Mouse (Mus musculus) CH12.LX (cell line): Measurements from ENCODE around the gene Epb41.

Source experiments
- CTCF ChIP-seq, 2 experiments: IDR thresholded peaks in 1 of 2; conservative IDR thresholded peaks in 1 of 2; 2 replicates each; pipeline ENCODE4 v1.5.1; 2011 to 2012; ENCODE audit warnings: low read depth in 2 of 2, low read length in 2 of 2, improper control_type of control experiment in 1 of 2, inconsistent platforms in 1 of 2, mild to moderate bottlenecking in 1 of 2, moderate library complexity in 1 of 2
- E2F4 ChIP-seq: IDR thresholded peaks from 2 replicates; pipeline ENCODE4 v1.6.1; 2011; ENCODE audit warnings: low read depth, low read length, improper control_type of control experiment; ENCODE audit not compliant: insufficient replicate concordance
- EP300 ChIP-seq: IDR thresholded peaks from 2 replicates; pipeline ENCODE4 v1.6.1; 2011; ENCODE audit warnings: low read length, improper control_type of control experiment
- HCFC1 ChIP-seq: IDR thresholded peaks from 2 replicates; pipeline ENCODE4 v1.6.1; 2012; ENCODE audit warnings: low read depth, mild to moderate bottlenecking, inconsistent platforms, low read length, improper control_type of control experiment
- MAFK ChIP-seq: IDR thresholded peaks from 2 replicates; pipeline ENCODE4 v1.6.1; 2011; ENCODE audit warnings: low read length, improper control_type of control experiment; ENCODE audit not compliant: insufficient replicate concordance
- POLR2A ChIP-seq: IDR thresholded peaks from 2 replicates; pipeline ENCODE4 v1.6.1; 2011; ENCODE audit warnings: low read depth, mild to moderate bottlenecking, improper control_type of control experiment, low read length

DNA sequence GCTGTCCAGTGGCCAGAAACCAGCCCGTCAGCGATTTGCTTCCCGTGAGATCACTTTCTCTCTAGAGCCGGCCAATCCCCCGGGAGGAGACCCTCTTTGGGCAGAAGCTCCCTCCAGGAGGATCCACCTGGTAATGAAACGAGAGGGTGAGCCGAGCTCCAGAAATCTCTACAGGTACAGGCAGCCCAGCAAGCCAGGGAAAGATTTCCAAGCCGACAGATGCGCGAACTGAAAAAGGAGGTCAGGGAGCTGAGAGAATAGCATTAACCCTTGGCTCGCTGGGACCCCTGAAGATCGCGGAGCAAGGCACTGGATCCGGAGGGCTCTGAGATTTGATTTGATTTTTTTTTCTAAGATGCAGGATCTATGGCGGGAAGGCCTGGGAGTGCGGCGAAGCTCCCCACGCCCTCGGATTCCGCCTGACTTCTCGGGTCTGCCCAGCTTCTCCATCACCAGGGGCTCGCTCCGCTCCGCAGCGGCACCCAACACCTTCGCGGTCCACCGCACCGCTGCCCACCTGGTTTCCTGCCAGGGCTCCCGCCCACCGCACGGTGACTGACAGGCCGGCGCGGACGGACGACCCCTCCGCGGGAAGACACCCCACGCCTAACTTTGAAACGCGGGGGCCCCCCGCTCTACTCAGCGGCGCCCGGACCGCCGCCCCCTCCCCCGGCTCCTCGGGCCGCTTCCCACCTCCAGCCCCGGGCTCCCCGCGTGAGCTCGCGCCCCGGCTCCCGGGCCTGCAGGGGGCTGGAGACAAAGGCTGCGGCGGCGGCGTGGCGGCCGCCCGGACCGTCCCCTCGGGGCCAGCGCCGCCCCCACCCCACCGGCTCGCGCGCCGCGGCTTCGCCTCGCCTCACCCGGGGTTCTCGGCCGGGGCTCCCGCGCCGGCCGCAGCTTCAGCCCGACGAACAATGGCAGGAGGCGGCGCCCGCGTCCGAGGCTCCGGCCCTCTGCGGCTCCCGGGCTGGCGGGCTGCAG lies 26.8 kb downstream of the Epb41 start:
- TF ChIP-seq CTCF (conservative IDR thresholded peaks at IDR 0.05 in 1 of 2, IDR thresholded peaks at IDR 0.05 in 1 of 2; ENCODE audit: low read depth in 2 of 2, low read length in 2 of 2) (no peak), HCFC1 (no peak), EP300 (no peak), POLR2A (no peak), E2F4 (no peak), MAFK (no peak)
